Mouse (Mus musculus) effector memory CD4-positive, alpha-beta T cell, adult 7 months (primary cell): ENCODE data around the gene Tcf25. TPM values are rescaled to one million over a fixed set of nuclear protein-coding genes. Genes with fewer than 3 reads are reported as not detected.

ENCODE experiments used
- polyA plus RNA-seq: library from polyadenylated mRNA; unstranded; fragments of 100-300 nt; shearing (Covaris generic); gene quantifications from one replicate; pipeline ENCODE4 v1.2.1, GENCODE M21; 2017

Tcf25 gene
- polyA plus RNA-seq, result 348 TPM

DNA sequence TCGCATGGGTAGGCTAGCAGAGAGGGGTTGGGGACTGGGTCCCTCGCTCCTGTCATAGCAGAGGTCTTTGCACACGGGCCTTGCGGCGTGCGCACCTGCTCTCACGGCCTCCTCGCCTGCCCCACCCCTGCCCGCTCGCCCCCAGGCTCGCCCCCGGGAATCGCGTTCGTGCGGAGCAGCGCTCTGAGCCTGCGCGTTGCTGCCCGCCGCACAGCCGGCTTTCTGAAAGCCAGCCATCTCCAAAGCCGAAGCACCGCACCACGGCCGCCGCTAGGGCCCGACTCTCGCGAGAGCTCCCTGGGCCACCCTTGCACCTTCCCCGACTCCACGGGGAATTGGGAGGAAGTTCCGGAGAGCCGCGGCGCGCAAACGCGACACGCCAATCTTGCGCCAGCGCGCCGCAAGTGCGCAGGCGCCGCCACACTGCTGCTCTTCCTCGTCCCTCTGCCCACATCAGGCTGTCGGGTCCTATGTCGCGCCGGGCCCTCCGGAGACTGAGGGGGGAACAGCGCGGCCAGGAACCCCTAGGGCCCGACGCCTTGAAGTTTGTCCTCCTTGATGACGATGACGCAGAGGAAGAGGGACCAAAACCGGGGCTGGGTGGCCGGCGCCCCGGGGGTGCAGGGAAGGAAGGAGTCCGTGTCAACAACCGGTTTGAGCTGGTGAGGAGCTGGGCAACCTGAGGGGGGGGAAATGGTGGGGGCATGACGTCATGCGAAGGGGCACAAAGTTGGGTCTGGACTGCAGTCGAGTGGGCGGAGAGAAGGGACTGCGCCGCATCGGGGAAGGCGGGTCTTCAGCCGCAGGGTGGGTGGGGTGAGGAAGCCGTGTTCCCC, at the start of gene Tcf25:
Gene Tcf25 (plus strand): TSS at position 351 of the 836 bp plus-strand sequence.

DNA sequence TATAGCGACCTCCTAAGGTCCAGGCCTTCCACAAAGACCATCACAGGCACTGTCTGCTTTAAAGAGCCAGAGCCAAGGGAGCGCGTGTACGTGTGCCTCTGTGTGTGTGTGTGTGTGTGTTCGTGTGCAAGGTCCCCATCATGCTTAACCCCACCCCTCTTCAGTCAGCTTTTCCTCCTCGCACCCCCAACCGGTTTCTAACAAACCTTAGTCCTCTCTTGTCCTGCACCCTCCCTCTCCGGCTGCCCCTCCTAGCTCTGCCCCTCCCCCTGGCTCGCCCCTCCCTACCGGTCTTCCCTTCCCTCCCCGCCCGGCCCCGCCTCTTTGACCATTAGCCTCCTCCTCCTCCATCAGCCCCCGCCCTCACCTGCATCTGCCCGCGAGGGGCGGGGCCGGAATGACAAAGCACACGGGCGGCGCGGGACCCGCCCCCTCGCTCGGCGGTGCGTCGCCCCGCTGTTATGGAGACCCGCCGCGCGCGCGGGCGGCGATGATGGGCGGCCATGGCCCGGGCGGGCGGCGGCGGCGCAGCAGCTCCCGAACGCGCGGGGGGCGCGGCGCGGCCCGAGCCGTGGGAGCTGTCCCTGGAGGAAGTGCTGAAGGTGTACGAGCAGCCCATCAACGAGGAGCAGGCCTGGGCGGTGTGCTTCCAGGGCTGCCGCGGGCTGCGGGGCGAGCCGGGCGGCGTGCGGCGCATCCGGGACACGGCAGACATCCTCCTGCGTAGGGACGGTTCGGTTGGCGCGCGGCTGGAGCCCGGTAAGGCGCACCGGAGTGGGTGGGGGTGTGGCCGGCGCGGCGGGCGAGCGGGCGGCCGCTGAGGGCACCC, 41.1 kb upstream of the Tcf25 start, which contains the start of gene Spire2:
Gene Spire2 (plus strand): TSS at position 452 of the 829 bp plus-strand sequence.

DNA sequence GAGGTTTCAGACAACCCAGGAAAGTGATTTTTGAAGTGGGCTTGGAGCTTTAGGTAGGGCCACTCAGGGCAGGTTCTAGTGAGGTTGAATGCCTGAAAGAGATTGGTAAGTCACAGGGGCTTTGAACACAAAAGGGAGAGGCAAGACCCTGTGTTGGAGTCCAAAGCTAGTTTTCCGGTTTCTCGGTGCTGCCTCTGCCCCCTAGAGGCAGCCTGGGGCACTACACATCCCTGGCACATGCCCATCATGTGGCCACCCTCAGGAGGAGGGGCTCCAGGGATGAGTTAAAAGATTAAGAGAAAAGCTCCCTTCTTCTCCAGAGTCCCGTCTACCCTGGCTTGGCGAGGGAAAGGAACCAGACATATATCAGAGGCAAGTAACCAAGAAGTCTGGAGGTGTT, 33.2 kb downstream of the Tcf25 start, which contains the start of gene Mc1r:
Gene Mc1r (plus strand): TSS at position 322 of the 400 bp plus-strand sequence.

DNA sequence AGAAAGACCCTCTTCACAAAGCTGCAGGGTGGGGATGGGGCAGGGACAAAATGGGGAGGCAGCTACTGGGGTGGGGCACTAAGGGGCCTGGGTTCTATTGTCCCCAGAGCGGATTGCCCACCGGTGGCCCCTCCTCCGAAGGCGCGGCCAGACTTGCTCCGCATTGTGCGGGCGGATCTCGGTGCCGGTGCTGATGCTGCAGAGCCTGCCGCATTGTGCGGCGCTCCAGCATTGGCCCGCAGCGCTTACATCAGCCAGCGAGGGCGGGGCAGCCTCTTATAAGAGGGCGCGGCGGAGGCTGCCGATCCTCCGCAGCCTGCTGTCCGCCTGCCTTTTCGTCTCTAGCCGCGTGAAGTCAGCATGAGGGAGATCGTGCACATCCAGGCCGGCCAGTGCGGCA, 37.7 kb downstream of the Tcf25 start, which contains the start of gene Tubb3:
Gene Tubb3 (plus strand): TSS at position 179 of the 400 bp plus-strand sequence.

DNA sequence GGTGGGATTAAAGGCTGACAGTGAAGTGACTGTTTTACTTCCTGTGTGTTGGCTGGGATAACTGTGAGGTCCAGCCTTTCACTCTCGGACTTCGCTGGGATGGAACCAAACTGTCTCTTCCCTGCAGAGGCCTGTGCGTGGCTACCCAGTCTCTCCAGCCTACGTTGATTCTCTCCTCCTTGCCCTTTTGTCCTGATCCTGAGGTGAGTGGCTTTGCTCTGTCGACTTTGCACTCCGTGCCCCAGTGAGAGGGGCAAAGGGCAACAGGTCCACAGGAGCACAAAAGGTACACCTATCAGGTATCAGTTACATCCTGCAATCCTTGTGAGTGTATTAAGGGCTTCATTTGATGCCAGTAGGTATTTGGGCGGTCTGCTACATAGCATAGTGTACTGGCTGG, 49.9 kb downstream of the Tcf25 start, which contains the start of gene Def8:
Gene Def8 (plus strand): TSS at position 87 of the 400 bp plus-strand sequence.

Other genes with a start within 250 kb of the Tcf25 start
- gene Sult5a1, start 215.4 kb upstream of the Tcf25 start, polyA plus RNA-seq, result 0.33 TPM
- not detected for gene Dpep1, start 187.5 kb upstream of the Tcf25 start, polyA plus RNA-seq
- 162 TPM for gene Chmp1a, start 161.0 kb upstream of the Tcf25 start, polyA plus RNA-seq
- gene Spata33, start 160.9 kb upstream of the Tcf25 start, polyA plus RNA-seq, result not detected
- 16.1 TPM for gene Cdk10, start 148.9 kb upstream of the Tcf25 start, polyA plus RNA-seq
- 7.9 TPM for gene Spata2l, start 137.5 kb upstream of the Tcf25 start, polyA plus RNA-seq
- gene Zfp276, start 119.6 kb upstream of the Tcf25 start, polyA plus RNA-seq, result 36.7 TPM
- gene Vps9d1, start 119.4 kb upstream of the Tcf25 start, polyA plus RNA-seq, result 16.2 TPM
- gene Fanca, start 55.2 kb upstream of the Tcf25 start, polyA plus RNA-seq, result 5.4 TPM
- 0.54 TPM for gene Spire2, start 41.0 kb upstream of the Tcf25 start, polyA plus RNA-seq
- gene Mc1r, start 33.4 kb downstream of the Tcf25 start, polyA plus RNA-seq, result 0.50 TPM
- gene Tubb3, start 37.7 kb downstream of the Tcf25 start, polyA plus RNA-seq, result not detected
- 8.2 TPM for gene Def8, start 49.8 kb downstream of the Tcf25 start, polyA plus RNA-seq
- 72.8 TPM for gene Afg3l1, start 104.2 kb downstream of the Tcf25 start, polyA plus RNA-seq
- gene Dbndd1, start 141.7 kb downstream of the Tcf25 start, polyA plus RNA-seq, result not detected
- gene Gas8, start 145.1 kb downstream of the Tcf25 start, polyA plus RNA-seq, result 2.3 TPM